Mouse (Mus musculus): ENCODE measurements at regions not wholly inside any gene's neighbourhood (a gene's known extent, or its start where the extent isn't known, plus 50 kb on each side); places are given as distances from the start of the nearest gene placed in this dataset.

- H3K4me1 ChIP-seq: no peaks in the 10 kb centered on the region
- no peak for ATAC-seq (ENCODE audit: low FRiP score, low read depth)
- no peak overlapping the region for H3K9ac ChIP-seq
- no peak overlapping the region for H3K4me3 ChIP-seq
- no peak overlapping the region for H3K27ac ChIP-seq
- no peaks in the 10 kb centered on the region for H3K9me3 ChIP-seq
- WGBS: 86% methylated on average over 8 of the region's 8 CpGs
- H3K36me3 ChIP-seq: no peaks in the 10 kb centered on the region
- no peak overlapping the region for H3K4me2 ChIP-seq (replicated peaks)
- H3K27me3 ChIP-seq: no peaks in the 10 kb centered on the region
Observed at GRCm38 (mm10) chr4:57362652-57363051, 61.0 kb upstream of the Ptpn3 start.

- H3K9me3 ChIP-seq: no peaks in the 10 kb centered on the region
- H3K36me3 ChIP-seq: no peaks in the 10 kb centered on the region
- no peaks in the 10 kb centered on the region for H3K27me3 ChIP-seq
- H3K4me2 ChIP-seq (replicated peaks): no peak overlapping the region
- no peak overlapping the region for H3K9ac ChIP-seq
- no peak overlapping the region for H3K27ac ChIP-seq
- ATAC-seq (ENCODE audit: low FRiP score, low read depth): peak; percentile 83
- 18% methylated on average over 12 of the region's 12 CpGs for WGBS
- no peaks in the 10 kb centered on the region; the same call in 1 of the 2 replicates for H3K4me1 ChIP-seq
- H3K4me3 ChIP-seq: no peak overlapping the region
Observed at GRCm38 (mm10) chr4:57369736-57370373, 64.2 kb upstream of the Palm2 start.

GRCm38 (mm10) chr4:57377872-57378271 lies 56.2 kb upstream of the Palm2 start:
- Histone ChIP-seq H3K36me3 (no peaks in the 10 kb centered on the region), H3K4me3 (no peak overlapping the region), H3K9me3 (no peaks in the 10 kb centered on the region), H3K4me2 (replicated peaks) (no peak overlapping the region), H3K27ac (no peak overlapping the region), H3K27me3 (no peaks in the 10 kb centered on the region), H3K4me1 (peaks cover 3% of the 10 kb centered on the region), H3K9ac (no peak overlapping the region)
- no peak for ATAC-seq (ENCODE audit: low FRiP score, low read depth)
- 22% methylated on average over 5 of the region's 5 CpGs for WGBS

GRCm38 (mm10) chr4:57380063-57380800 lies 53.8 kb upstream of the Palm2 start:
- H3K27me3 ChIP-seq: no peaks in the 10 kb centered on the region
- no peaks in the 10 kb centered on the region for H3K36me3 ChIP-seq
- H3K9ac ChIP-seq: no peak overlapping the region
- 72% methylated on average over 9 of the region's 9 CpGs for WGBS
- no peak overlapping the region for H3K27ac ChIP-seq
- H3K4me3 ChIP-seq: no peak overlapping the region
- peaks cover 3% of the 10 kb centered on the region; the same call in 1 of the 2 replicates for H3K4me1 ChIP-seq
- H3K9me3 ChIP-seq: no peaks in the 10 kb centered on the region
- H3K4me2 ChIP-seq (replicated peaks): no peak overlapping the region
- ATAC-seq (ENCODE audit: low FRiP score, low read depth): no peak

DNA sequence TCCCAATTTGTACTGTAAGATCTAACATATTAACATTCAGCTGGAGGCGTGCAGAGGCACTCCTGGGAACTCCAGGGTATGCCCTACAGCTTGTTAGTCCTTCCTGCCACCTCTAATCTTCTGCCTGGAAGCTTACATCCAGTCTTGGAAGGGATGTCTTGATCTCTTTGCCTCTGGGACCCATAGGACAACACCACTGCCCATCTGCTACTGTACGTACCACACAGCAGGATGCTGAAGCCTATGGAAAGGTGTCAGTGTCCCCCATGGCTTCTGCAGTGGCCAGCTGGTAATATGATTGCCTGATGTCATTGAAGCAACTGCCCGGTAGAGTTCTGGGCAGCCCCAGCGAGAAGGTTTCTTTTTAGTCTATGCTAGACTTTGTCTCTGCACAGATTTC lies 52.7 kb upstream of the Palm2 start:
- Histone ChIP-seq H3K27me3 (no peaks in the 10 kb centered on the region), H3K4me2 (replicated peaks) (no peak overlapping the region), H3K9me3 (no peaks in the 10 kb centered on the region), H3K9ac (no peak overlapping the region), H3K27ac (no peak overlapping the region), H3K4me3 (no peak overlapping the region), H3K36me3 (no peaks in the 10 kb centered on the region), H3K4me1 (peaks cover 3% of the 10 kb centered on the region; the same call in 1 of the 2 replicates)
- no peak for ATAC-seq (ENCODE audit: low FRiP score, low read depth)
- WGBS: 80% methylated on average over 4 of the region's 4 CpGs
